Mouse (Mus musculus) heart, postnatal 10 days (tissue): ENCODE results near the gene Wdr54. TPM values are rescaled to one million over a fixed set of nuclear protein-coding genes. Genes with fewer than 3 reads are reported as not detected.

ENCODE experiments used
- DNase-seq, 2 experiments: peaks; one replicate each; pipeline ENCODE4 v3.0.0; 2021
- intact Hi-C: fragments of 180-260 bp; cut with DNase I; formaldehyde crosslinking; loops from one replicate; pipeline ENCODE4 v1.15.1; 2025
- total RNA-seq, 2 experiments: library from RNA; stranded (reverse); gene quantifications; 2 replicates each; pipeline ENCODE4 v1.2.3; 2021

The Wdr54 gene
- total RNA-seq, 2 experiments from 2014 or later = 1.7 to 1.8 TPM

- DNase-seq = peak; percentile 44 to 50
- intact Hi-C loops = loop anchor here (2.0 to 5.0 kb wide), 2 partner anchors 105 to 165 kb away; no protein-coding TSS in a partner anchor
Measured at GRCm38 (mm10) chr6:83161921-83162641, 5.9 kb upstream of the Wdr54 start.

- intact Hi-C loops = loop anchor here (2.0 to 5.0 kb wide), 2 partner anchors 106 to 165 kb away; no protein-coding TSS in a partner anchor
- no peak for DNase-seq
Measured at GRCm38 (mm10) chr6:83161442-83161841, 5.2 kb upstream of the Wdr54 start.

GRCm38 (mm10) chr6:83159456-83159855 is 3.3 kb upstream of the Wdr54 start:
- peak; percentile 43 to 60 for DNase-seq
- intact Hi-C loops = loop anchor here (2.0 kb wide), 1 partner anchor 43 kb away; no protein-coding TSS in a partner anchor

GRCm38 (mm10) chr6:83155552-83156238 is 502 bp downstream of the Wdr54 start:
- intact Hi-C loops = loop anchor here (2.0 kb wide), 1 partner anchor 13 kb away; no protein-coding TSS in a partner anchor
- DNase-seq = no peak

- no peak for DNase-seq
- intact Hi-C loops = no loop called here
Measured at GRCm38 (mm10) chr6:83153485-83153884, 2.7 kb downstream of the Wdr54 start.

GRCm38 (mm10) chr6:83153038-83153437 is 3.2 kb downstream of the Wdr54 start:
- intact Hi-C loops = no loop called here
- no peak for DNase-seq

GRCm38 (mm10) chr6:83151721-83152120 is 4.5 kb downstream of the Wdr54 start:
- no peak for DNase-seq
- intact Hi-C loops = no loop called here

- intact Hi-C loops = no loop called here
Measured at GRCm38 (mm10) chr6:83147280-83147679, 8.9 kb downstream of the Wdr54 start.

GRCm38 (mm10) chr6:83145805-83146204 is 10.4 kb downstream of the Wdr54 start:
- intact Hi-C loops = no loop called here
- DNase-seq = no peak

More at GRCm38 (mm10) chr6:83147280-83147679, 8.9 kb downstream of the Wdr54 start:
- DNase-seq = no peak

GRCm38 (mm10) chr6:83145209-83145608 is 11.0 kb downstream of the Wdr54 start:
- no peak for DNase-seq
- intact Hi-C loops = no loop called here

- no peak for DNase-seq
- intact Hi-C loops = loop anchor here (2.0 kb wide), 1 partner anchor 14 kb away; the partner anchor contains the start of genes 1700003E16Rik and Wdr54
Measured at GRCm38 (mm10) chr6:83142886-83143285, 13.3 kb downstream of the Wdr54 start.

- intact Hi-C loops = loop anchor here (2.0 kb wide), 1 partner anchor 15 kb away; the partner anchor contains the start of genes 1700003E16Rik and Wdr54
- DNase-seq = peak; percentile 48 to 54
Measured at GRCm38 (mm10) chr6:83142211-83142731, 13.9 kb downstream of the Wdr54 start.

GRCm38 (mm10) chr6:83141636-83142035 is 14.6 kb downstream of the Wdr54 start:
- intact Hi-C loops = loop anchor here (2.0 kb wide), 1 partner anchor 15 kb away; the partner anchor contains the start of genes 1700003E16Rik and Wdr54
- DNase-seq = peak in 1 of 2 experiments; percentile 41

GRCm38 (mm10) chr6:83140044-83140443 is 16.2 kb downstream of the Wdr54 start:
- intact Hi-C loops = no loop called here
- DNase-seq = no peak

- intact Hi-C loops = no loop called here
Measured at GRCm38 (mm10) chr6:83138056-83138455, 18.1 kb downstream of the Wdr54 start.

GRCm38 (mm10) chr6:83137576-83137950 is 18.6 kb downstream of the Wdr54 start:
- intact Hi-C loops = no loop called here
- DNase-seq = peak; percentile 94 to 95

More at GRCm38 (mm10) chr6:83138056-83138455, 18.1 kb downstream of the Wdr54 start:
- DNase-seq = no peak

GRCm38 (mm10) chr6:83136881-83137575 is 19.2 kb downstream of the Wdr54 start:
- intact Hi-C loops = no loop called here
- peak; percentile 86 for DNase-seq

GRCm38 (mm10) chr6:83136291-83136880 is 19.8 kb downstream of the Wdr54 start:
- intact Hi-C loops = no loop called here
- DNase-seq = peak in 1 of 2 experiments; percentile 37

GRCm38 (mm10) chr6:83135571-83136161 is 20.5 kb downstream of the Wdr54 start:
- intact Hi-C loops = no loop called here
- DNase-seq = peak; percentile 52 to 55
